Mouse (Mus musculus): Measurements from ENCODE around the gene Gsn. TPM values are rescaled to one million over a fixed set of nuclear protein-coding genes. Genes with fewer than 3 reads are reported as not detected.

Gene Gsn
- polyA plus RNA-seq, 1 experiment = 166 TPM

- Histone ChIP-seq H3K4me3 (ENCODE audit: insufficient read depth, poor library complexity, severe bottlenecking) (no peak overlapping the region), H3K36me3 (ENCODE audit: control insufficient read depth, insufficient read depth) (no peaks in the 10 kb centered on the region), H3K27me3 (ENCODE audit: control insufficient read depth, insufficient read depth, insufficient read length) (no peaks in the 10 kb centered on the region), H3K79me3 (ENCODE audit: low read depth) (peaks cover 13% of the 10 kb centered on the region), H3K79me2 (ENCODE audit: control insufficient read depth, insufficient read depth) (peaks cover 36% of the 10 kb centered on the region), H3ac (ENCODE audit: control insufficient read depth, insufficient read length, low read depth) (no peak overlapping the region)
- TF ChIP-seq MAX (IDR thresholded peaks at IDR 0.05) (no peak), FOSL1 (IDR thresholded peaks at IDR 0.05; ENCODE audit: insufficient read depth, low read length, poor library complexity, severe bottlenecking) (no peak), CTCF (IDR thresholded peaks at IDR 0.05; ENCODE audit: control insufficient read depth, insufficient read depth, insufficient read length) (no peak), MYOD1 (IDR thresholded peaks at IDR 0.05; ENCODE audit: control insufficient read depth, insufficient read length, low read depth) (no peak), MYOG (IDR thresholded peaks at IDR 0.05; ENCODE audit: control insufficient read depth, extremely low read depth, insufficient read length) (no peak), USF1 (IDR thresholded peaks at IDR 0.05; ENCODE audit: low read depth) (no peak), CEBPB (IDR thresholded peaks at IDR 0.05; ENCODE audit: low read depth) (no peak)
Measured at GRCm38 (mm10) chr2:35255462-35255861, 718 bp upstream of the Gsn start.

- Histone ChIP-seq H3ac (ENCODE audit: control insufficient read depth, insufficient read length, low read depth) (no peak overlapping the region), H3K4me3 (ENCODE audit: insufficient read depth, poor library complexity, severe bottlenecking) (peak overlapping the region; percentile 51), H3K36me3 (ENCODE audit: control insufficient read depth, insufficient read depth) (no peaks in the 10 kb centered on the region), H3K79me2 (ENCODE audit: control insufficient read depth, insufficient read depth) (peaks cover 50% of the 10 kb centered on the region), H3K79me3 (ENCODE audit: low read depth) (peaks cover 25% of the 10 kb centered on the region), H3K27me3 (ENCODE audit: control insufficient read depth, insufficient read depth, insufficient read length) (no peaks in the 10 kb centered on the region)
- no peak for TF ChIP-seq MYOD1 (IDR thresholded peaks at IDR 0.05; ENCODE audit: control insufficient read depth, insufficient read length, low read depth)
Measured at GRCm38 (mm10) chr2:35256932-35257331, 752 bp downstream of the Gsn start.

GRCm38 (mm10) chr2:35257886-35258285, 1.7 kb downstream of the Gsn start:
- Histone ChIP-seq H3K79me3 (ENCODE audit: low read depth) (peaks cover 34% of the 10 kb centered on the region), H3K36me3 (ENCODE audit: control insufficient read depth, insufficient read depth) (no peaks in the 10 kb centered on the region), H3K27me3 (ENCODE audit: control insufficient read depth, insufficient read depth, insufficient read length) (no peaks in the 10 kb centered on the region), H3ac (ENCODE audit: control insufficient read depth, insufficient read length, low read depth) (no peak overlapping the region), H3K4me3 (ENCODE audit: insufficient read depth, poor library complexity, severe bottlenecking) (peak overlapping the region; percentile 51), H3K79me2 (ENCODE audit: control insufficient read depth, insufficient read depth) (peaks cover 60% of the 10 kb centered on the region)
- TF ChIP-seq MYOD1 (IDR thresholded peaks at IDR 0.05; ENCODE audit: control insufficient read depth, insufficient read length, low read depth) (no peak), FOSL1 (IDR thresholded peaks at IDR 0.05; ENCODE audit: insufficient read depth, low read length, poor library complexity, severe bottlenecking) (no peak), USF1 (IDR thresholded peaks at IDR 0.05; ENCODE audit: low read depth) (no peak), CTCF (IDR thresholded peaks at IDR 0.05; ENCODE audit: control insufficient read depth, insufficient read depth, insufficient read length) (no peak), CEBPB (IDR thresholded peaks at IDR 0.05; ENCODE audit: low read depth) (no peak), MYOG (IDR thresholded peaks at IDR 0.05; ENCODE audit: control insufficient read depth, extremely low read depth, insufficient read length) (no peak), MAX (IDR thresholded peaks at IDR 0.05) (no peak)

DNA sequence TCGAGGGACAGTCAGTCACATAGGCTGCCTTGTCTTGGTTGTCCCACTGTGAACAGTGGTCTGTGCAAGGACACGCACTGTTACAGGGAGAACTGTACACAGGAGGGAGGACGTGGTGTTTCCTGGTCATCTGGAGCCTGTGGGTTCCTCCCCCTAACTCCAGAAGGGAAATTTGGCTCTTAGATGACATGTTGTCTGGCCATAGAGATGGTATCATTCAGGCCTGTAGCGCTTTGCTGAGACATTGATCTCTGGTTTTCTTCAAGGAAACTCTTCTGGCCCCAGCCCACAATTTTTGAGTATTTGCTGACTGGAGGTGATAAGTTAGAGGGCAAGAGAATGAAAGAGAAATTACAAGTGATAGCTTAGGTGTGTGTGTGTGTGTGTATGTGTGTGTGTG, 2.4 kb downstream of the Gsn start:
- Histone ChIP-seq H3K27me3 (ENCODE audit: control insufficient read depth, insufficient read depth, insufficient read length) (no peaks in the 10 kb centered on the region), H3K79me2 (ENCODE audit: control insufficient read depth, insufficient read depth) (peaks cover 67% of the 10 kb centered on the region), H3ac (ENCODE audit: control insufficient read depth, insufficient read length, low read depth) (no peak overlapping the region), H3K4me3 (ENCODE audit: insufficient read depth, poor library complexity, severe bottlenecking) (no peak overlapping the region), H3K36me3 (ENCODE audit: control insufficient read depth, insufficient read depth) (no peaks in the 10 kb centered on the region), H3K79me3 (ENCODE audit: low read depth) (peaks cover 37% of the 10 kb centered on the region)
- TF ChIP-seq MAX (IDR thresholded peaks at IDR 0.05) (no peak), FOSL1 (IDR thresholded peaks at IDR 0.05; ENCODE audit: insufficient read depth, low read length, poor library complexity, severe bottlenecking) (no peak), MYOG (IDR thresholded peaks at IDR 0.05; ENCODE audit: control insufficient read depth, extremely low read depth, insufficient read length) (no peak), CEBPB (IDR thresholded peaks at IDR 0.05; ENCODE audit: low read depth) (no peak), USF1 (IDR thresholded peaks at IDR 0.05; ENCODE audit: low read depth) (no peak), CTCF (IDR thresholded peaks at IDR 0.05; ENCODE audit: control insufficient read depth, insufficient read depth, insufficient read length) (no peak), MYOD1 (IDR thresholded peaks at IDR 0.05; ENCODE audit: control insufficient read depth, insufficient read length, low read depth) (no peak)

DNA sequence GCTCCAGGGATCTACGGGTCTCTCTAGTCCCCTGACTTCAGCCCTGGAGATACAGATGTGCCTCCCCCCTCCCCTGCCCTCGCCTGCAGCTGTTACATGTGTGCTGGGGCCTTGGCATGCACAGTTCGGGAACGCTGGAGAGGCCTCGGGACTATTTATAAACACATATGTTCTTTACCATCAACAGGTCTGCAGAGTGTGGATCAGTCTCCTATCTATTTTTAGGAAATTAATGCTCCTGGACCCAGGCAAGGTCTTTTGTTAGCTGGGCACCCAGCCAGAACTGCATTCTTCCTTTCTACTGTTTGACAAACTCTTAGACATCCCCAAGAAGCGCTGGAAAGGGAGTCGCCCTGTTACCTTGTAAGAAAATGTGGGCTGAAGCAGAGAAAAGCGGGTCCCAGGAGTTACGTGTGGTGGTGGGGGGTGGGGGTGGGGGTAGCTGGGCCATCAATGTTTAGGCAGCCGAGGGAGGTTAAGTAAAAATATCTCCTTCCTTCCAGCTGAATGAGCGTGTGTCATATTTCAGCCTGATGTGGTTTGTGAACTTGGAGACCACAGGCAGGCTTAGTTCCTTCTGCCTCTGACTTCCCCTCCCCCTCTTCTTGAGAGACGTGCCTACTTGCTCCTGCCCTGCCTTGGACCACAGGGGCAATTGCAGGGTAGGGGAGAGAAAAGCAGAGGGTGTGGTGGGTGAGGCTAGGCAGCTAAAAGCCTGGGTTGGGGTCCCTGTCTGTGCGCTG, 3.3 kb downstream of the Gsn start:
- no peak for TF ChIP-seq USF1 (IDR thresholded peaks at IDR 0.05; ENCODE audit: low read depth)
- TF ChIP-seq MYOD1 (IDR thresholded peaks at IDR 0.05; ENCODE audit: control insufficient read depth, insufficient read length, low read depth) = peak; percentile 67
- Histone ChIP-seq H3K79me2 (ENCODE audit: control insufficient read depth, insufficient read depth) (peaks cover 75% of the 10 kb centered on the region), H3K4me3 (ENCODE audit: insufficient read depth, poor library complexity, severe bottlenecking) (no peak overlapping the region), H3ac (ENCODE audit: control insufficient read depth, insufficient read length, low read depth) (no peak overlapping the region), H3K36me3 (ENCODE audit: control insufficient read depth, insufficient read depth) (no peaks in the 10 kb centered on the region), H3K27me3 (ENCODE audit: control insufficient read depth, insufficient read depth, insufficient read length) (no peaks in the 10 kb centered on the region), H3K79me3 (ENCODE audit: low read depth) (peaks cover 38% of the 10 kb centered on the region)

DNA sequence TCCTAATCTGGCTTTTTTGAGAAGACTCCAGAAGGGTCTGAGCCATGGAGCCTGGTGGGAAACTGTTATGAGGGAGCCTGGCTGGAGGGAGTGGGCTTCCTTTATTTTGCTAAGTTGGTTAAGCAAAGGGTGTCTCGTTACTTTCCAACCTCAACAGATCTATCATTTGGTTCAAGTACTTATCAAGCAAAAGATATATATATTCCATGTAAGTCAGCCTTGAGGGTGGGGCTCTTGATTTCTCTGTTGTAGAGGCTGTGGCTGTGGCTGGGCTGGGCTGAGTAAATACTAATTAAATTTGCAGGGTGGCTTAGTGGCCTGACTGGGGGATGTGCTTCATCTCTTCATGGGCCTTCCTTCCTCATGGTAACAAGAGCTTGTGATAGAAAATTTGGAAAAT, 4.1 kb downstream of the Gsn start:
- Histone ChIP-seq H3K79me3 (ENCODE audit: low read depth) (peaks cover 40% of the 10 kb centered on the region), H3ac (ENCODE audit: control insufficient read depth, insufficient read length, low read depth) (no peak overlapping the region), H3K27me3 (ENCODE audit: control insufficient read depth, insufficient read depth, insufficient read length) (no peaks in the 10 kb centered on the region), H3K4me3 (ENCODE audit: insufficient read depth, poor library complexity, severe bottlenecking) (no peak overlapping the region), H3K36me3 (ENCODE audit: control insufficient read depth, insufficient read depth) (no peaks in the 10 kb centered on the region), H3K79me2 (ENCODE audit: control insufficient read depth, insufficient read depth) (peaks cover 83% of the 10 kb centered on the region)
- TF ChIP-seq MYOD1 (IDR thresholded peaks at IDR 0.05; ENCODE audit: control insufficient read depth, insufficient read length, low read depth) = no peak
- TF ChIP-seq CTCF (IDR thresholded peaks at IDR 0.05; ENCODE audit: control insufficient read depth, insufficient read depth, insufficient read length) = no peak
- TF ChIP-seq CEBPB (IDR thresholded peaks at IDR 0.05; ENCODE audit: low read depth) = no peak
- no peak for TF ChIP-seq FOSL1 (IDR thresholded peaks at IDR 0.05; ENCODE audit: insufficient read depth, low read length, poor library complexity, severe bottlenecking)
- no peak for TF ChIP-seq MAX (IDR thresholded peaks at IDR 0.05)
- TF ChIP-seq USF1 (IDR thresholded peaks at IDR 0.05; ENCODE audit: low read depth) = no peak
- TF ChIP-seq MYOG (IDR thresholded peaks at IDR 0.05; ENCODE audit: control insufficient read depth, extremely low read depth, insufficient read length) = no peak
